Mouse (Mus musculus): ENCODE measurements around the gene Dtymk.
"Not testable (repeated sequence)": the region's sequence is repeated elsewhere in the genome, so short reads cannot be mapped to it uniquely, and the experiment has no call there.

Dtymk gene

GRCm38 (mm10) chr1:93801741-93802238, at the start of gene Dtymk:
Dtymk (minus strand) TSS chr1:93801934.
- DNase-seq (ENCODE audit: low spot score) = peak; percentile 84

DNA sequence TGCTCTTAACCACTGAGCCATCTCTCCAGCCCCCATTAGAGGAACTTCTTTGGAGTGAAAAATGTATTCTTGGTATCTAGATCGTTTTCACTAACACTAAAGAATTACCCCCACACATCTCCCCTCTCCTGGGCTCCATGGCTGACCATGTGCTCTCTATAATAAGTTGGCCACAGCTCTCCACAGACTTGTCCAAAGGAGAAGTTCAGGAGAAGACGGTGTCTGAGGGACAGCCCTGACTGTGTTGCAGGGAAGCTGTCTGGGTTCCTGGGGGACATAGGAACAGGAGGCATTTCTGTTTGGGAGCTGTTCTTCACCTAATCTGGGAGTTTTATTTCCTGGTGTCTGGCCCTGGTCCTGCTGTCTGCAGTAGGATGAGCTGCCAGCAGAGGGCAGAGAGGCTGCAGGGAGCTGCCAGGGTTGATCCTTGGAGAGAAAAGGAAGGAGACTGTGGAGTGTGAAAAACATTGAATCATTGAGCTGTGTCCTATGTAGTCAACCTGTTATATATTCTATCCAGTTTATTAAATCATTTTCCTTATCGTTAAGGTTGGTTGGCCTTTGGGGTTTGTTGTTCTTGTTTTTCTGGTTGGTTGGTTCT, 44.1 kb upstream of the Dtymk start:
- not testable (repeated sequence) for DNase-seq (ENCODE audit: low spot score)

DNA sequence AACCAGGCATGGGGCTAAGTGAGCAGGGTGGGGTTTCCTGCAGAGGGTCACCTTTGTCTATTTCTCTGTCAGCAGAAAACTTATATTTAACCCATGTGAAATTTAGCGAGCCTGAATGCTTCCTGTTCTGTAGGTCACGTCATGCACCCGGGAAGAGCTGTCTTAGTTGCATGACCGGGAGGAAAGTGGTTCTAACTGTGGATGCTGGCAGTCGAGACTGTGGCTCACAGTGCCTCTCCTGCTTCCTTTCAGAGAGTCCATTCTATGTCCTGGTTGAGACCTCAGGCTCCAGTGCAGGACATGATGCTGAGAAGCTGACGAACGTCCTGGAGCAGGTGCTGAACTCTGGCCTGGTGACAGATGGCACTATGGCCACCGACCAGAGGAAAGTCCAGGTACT, 36.8 kb upstream of the Dtymk start:
- DNase-seq (ENCODE audit: low spot score) = not testable (repeated sequence)

DNA sequence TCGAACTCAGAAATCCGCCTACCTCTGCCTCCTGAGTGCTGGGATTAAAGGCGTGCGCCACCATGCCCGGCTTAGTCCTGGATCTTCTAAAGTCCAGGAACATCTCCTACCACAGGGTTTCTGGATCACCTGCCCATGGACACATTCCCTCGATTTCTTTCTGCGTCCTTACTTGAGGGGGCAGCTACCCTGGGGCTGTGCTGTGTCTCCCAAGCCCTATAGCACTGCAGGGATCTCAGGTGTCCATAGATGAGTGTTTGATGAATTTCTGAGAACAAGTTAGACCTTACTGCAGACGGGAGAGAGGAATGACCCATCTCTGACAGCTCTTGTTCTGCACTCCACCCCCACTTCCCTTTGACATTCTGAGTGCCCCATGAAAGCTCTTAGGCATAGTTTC, 35.6 kb upstream of the Dtymk start:
- DNase-seq (ENCODE audit: low spot score) = no peak

DNA sequence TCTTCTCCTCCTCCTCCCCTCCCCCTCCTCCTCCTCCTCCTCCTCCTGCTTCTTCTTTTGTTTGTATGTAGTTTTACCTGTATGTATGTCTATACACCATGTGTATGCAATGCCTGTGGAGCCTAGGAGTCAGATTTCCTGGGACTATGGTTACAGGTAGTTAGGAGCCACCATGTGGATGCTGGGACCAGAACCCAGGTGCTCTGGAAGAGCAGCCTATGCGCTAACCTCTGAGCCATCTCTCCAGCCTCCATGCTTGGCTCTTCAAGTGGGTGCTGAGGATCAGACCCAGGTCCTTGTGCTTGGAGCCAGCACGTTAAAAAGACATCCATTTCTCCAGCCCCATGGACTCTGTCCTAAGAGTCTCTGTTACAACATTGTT, 34.8 kb upstream of the Dtymk start:
- no peak for DNase-seq (ENCODE audit: low spot score)

- no peak for DNase-seq (ENCODE audit: low spot score)
Measured at GRCm38 (mm10) chr1:93835876-93836531, 34.3 kb upstream of the Dtymk start.

- no peak for DNase-seq (ENCODE audit: low spot score)
Measured at GRCm38 (mm10) chr1:93835211-93835610, 33.5 kb upstream of the Dtymk start.

DNA sequence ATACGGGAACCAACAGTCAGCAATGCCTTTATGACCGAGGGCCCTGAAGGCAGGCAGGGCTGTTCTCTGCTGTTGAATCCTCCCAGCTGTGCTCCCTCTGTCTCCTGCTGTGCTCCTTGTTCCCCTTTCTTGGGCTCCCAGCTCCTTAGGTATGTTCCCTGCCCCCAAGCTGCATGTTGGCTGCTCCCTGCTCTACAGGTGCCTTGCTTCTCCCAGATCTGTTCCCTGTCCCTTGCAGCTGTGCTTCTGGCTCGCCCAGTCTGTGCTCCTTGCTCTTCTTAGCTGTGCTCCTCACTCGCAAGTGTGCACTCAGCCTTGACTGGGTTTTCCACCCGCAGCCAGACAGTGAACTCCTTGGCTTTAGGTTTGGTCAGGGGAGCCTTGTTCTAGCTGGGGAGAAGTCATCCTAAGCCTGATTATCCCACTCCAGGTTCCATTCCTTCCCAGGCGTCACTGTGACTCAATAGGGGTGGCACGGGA, 33.0 kb upstream of the Dtymk start:
- no peak for DNase-seq (ENCODE audit: low spot score)

- not testable (repeated sequence) for DNase-seq (ENCODE audit: low spot score)
Measured at GRCm38 (mm10) chr1:93832754-93833360, 31.1 kb upstream of the Dtymk start.

DNA sequence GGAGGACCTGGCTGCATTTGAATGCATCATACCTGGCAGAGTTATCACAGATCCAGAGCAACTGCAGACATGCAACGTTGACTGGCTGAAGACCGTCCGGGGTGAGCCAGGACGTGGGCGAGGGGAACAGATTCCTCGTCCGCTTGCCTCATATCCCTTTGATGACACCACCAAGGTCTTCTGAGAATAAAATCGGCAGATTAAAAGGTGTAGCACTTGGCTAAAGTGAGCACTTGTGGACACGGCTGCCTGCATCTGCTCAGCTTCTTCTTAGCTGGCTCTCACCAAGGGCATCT, 24.8 kb upstream of the Dtymk start:
- DNase-seq (ENCODE audit: low spot score) = no peak

DNA sequence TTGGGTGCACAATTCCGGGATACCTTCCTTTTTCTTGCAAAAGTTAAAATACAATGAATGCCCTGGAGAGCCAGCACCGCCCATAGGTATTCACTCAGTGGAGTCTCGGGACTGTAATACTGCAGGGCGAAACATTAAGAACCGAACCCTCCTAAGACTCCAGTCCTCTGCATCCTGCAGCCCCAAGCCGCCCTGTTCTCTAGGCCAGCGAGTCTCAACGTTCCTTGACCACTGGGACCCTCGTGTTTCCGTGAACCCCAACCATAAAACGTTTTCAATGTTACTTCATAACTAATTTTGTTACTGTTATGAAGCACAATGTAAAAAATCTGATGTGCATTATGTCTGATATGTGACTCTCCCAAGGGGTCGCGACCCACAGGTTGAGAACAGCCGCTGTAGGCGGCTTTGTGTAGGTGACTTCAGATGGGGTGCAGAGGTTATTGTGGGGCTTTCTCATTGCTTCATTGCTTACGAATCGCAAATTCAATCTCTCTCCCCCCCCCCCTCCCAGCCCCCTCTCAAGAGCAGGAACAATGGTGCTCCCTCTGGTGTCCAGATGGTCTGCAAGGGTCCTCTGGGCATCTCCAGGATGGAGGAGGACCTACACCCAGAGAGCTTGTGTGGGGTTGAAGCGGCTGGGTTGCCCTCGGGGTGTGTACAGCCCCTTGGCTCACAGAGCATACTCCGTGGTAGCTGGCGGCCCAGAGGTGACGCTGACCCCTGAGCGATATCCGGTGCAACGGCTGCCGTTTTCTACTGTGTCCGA, 24.2 kb upstream of the Dtymk start:
- DNase-seq (ENCODE audit: low spot score) = no peak

DNA sequence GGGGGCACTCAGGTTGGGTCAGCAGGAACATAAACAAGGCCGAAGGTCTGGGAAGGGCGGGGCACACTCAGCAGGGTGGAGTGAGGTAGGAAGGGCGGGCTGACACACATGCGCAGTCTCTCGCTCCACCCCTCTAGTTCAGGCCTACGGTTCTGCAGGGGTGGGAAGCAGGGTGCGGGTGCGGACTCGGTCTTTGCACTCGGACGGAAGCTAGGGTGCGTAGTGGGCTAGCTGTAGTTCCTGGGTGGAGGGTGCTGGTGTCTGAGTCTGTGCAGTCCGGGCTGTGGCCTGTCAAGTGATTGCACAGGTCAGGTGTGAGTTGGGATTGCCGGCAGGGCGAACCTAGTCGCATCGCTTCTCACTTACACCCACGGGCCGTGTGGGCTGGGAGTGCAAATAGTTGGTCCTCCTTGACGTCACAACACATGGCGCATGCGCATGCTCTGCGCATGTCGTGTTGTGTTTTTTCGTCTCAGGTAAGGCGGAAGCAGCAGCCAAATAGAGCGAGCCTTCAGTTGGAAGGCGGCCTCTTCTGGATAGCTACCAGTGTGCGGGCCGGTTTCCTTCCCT, 23.5 kb upstream of the Dtymk start:
- DNase-seq (ENCODE audit: low spot score) = peak; percentile 87

DNA sequence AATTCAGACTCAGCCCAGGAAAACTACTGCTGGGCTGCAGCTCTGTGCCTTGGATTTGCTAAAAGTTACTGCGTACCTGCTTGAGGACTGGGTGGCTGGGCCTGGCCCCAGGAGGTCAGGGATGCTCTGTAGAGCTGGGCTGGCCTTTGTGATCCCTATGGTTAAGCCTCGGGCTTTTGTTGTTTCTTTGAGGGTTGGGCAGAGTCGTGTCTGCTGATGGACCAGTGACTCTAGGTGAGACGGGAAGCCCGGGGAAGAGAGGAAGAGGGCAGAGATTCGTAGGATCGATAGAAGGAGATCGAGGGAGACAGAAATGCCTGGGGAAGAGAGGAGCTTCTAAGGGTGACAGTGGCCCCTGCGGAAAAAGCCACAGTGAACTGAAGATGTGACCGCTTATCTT, 22.9 kb upstream of the Dtymk start, which contains the start of gene D2hgdh:
TSS of gene D2hgdh (plus strand) at position 301 of the 400 bp plus-strand sequence.
- DNase-seq (ENCODE audit: low spot score) = no peak

DNA sequence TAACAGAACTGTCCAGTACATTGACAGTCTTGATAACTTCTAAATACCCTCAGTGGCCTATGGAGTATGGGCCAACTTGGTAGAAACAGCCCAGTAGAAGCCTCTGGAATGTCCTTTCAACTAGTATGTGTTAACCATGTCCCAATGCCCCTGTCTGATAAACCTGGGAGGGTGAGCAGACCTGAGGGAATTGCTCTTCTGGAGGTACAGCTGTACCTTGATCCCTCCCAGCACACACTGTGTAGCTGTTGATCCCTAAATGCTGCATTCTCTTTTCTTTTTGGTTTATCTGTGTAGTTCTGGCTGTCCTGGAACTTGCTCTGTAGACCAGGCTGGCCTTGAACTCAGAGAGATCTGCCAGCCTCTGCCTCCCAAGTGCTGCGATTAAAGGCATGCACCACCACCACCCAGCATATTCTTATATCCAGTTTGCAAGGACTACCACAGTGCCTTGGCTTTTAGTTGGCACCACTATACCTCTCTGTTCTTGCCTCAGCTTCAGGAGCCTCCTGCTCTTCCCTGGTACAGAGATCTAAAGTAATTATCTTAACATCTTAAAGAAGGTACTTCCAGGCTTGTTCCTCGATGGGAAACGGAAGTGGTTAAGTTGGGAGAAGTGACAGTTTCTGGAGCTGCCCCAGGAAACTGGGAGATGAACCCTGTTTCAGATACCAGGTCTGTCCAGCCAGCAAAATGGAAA, 22.2 kb upstream of the Dtymk start:
- no peak for DNase-seq (ENCODE audit: low spot score)

DNA sequence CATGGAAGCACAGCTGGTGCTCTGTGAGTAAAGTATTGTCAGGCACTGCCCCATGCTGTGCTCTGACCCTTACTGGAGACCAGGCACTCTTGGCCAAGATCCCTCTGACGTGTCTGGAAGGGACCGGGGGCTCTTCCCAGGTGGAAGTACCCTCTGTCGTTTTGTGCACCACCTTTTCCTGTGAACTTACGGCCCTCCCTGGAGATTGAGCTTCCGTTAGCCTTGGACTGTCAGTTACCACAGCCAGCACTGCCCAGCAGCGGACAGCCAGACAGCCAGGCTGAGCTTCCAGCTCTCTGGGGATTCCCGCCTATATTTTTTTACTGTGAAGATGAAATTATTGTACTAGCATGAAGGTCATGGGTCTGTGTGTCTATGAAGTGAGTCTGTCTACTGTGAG, 17.0 kb upstream of the Dtymk start:
- DNase-seq (ENCODE audit: low spot score) = no peak

DNA sequence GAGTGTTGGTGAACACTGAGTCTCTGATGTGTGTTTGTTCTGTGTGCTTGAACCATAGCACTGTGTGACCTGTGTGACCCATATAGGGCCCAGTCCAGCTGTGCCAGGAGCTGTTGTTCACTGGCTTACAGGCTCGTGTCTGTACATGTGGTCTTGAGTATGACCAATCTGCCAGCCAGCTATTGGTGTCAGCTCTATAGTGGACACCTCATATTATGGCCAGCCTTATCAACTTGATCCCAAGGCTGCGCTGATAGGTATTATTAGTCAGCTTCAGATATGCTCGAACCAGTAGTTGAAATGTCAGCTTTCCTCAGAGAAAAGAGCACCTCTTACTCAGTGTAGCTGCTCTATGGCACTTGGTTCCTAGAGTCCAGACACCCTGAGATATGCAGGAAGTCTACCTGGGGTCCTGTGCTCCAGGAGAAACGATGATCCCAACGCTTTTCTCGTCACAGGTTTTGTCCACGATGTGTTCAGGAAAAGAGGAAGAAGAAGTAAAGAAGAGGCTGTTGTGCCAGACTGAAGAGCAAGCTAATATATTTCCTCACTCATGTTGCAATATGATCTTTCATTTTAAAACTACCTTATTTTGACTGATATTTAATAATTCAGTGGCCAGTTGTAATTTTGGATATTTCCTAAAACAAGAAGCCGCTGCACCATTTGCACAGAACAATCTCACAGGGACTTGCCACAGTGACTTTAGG, 16.2 kb upstream of the Dtymk start:
- DNase-seq (ENCODE audit: low spot score) = no peak

DNA sequence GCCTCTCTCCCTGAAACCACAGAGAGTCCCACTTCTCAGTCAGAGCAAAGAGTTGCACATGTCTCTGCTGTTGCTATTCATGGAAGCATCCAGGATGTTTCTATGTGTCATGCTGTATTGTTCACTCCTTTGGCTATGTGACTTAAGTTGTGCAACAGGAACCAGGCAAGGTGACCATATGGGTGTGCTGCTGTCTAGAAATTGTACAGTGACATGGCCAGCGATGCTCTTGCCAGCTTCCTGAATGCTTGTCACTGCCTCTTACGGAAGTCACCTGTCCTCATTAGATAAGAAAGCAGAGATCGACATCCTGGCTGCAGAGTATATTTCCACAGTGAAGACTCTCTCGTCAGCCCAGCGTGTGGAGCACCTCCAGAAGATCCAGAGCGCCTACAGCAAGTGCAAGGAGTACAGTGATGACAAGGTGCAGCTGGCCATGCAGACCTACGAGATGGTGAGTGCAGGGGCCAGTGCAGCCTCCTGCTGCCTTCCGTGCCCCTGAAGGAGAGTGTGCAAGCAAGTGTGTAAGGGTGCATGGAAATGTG, 9.8 kb upstream of the Dtymk start:
- DNase-seq (ENCODE audit: low spot score) = no peak

DNA sequence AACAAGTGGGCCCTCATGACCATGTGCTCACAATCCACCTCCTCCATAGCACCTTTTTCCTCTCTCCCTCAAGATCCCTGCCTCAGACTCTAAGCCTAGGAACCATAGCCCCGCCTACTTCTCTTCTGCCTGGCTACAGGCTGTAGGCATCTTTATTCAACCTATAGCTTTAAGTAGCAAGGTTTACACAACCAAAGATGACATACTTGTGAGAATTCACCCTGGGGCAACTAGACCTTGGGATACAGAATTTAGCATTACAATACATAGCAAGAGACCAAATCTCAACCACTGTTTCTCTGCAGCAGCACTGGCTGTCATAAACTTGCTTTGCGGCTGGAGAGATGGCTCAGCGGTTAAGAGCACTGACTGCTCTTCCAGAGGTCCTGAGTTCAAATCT, 8.3 kb upstream of the Dtymk start:
- no peak for DNase-seq (ENCODE audit: low spot score)

GRCm38 (mm10) chr1:93808871-93809270, 7.1 kb upstream of the Dtymk start:
- no peak for DNase-seq (ENCODE audit: low spot score)

- DNase-seq (ENCODE audit: low spot score) = no peak
Measured at GRCm38 (mm10) chr1:93805221-93805951, 3.7 kb upstream of the Dtymk start.

Data from urinary bladder, postnatal 25 days (tissue).